Mouse (Mus musculus): ENCODE data around the gene Pttg1ip.
A peak's percentile ranks its signal among the peaks of the same experiment; 100 is the strongest.

Pttg1ip gene

DNA sequence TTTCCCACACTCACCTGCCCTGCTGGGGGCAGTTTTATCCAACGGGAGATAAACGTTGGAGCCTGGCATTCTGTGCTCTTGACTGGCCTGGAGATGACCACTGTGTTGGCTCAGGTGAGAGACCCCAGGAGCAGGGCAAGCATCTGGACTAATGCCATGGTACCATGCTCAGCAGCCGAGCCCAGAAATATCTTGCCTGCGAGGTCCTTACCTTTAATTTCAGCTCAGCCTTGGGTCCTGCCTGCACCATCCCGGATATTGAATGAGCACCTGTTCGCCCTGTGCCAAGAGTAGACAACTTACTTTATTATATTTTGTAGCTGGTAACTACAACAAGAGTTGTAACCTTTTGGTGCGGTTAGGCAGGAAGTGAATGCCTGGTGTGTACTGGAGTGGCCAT lies 25.3 kb downstream of the Pttg1ip start:
- peak; percentile 61 to 66 for DNase-seq (ENCODE audit: low spot score in 2 of 2)

DNA sequence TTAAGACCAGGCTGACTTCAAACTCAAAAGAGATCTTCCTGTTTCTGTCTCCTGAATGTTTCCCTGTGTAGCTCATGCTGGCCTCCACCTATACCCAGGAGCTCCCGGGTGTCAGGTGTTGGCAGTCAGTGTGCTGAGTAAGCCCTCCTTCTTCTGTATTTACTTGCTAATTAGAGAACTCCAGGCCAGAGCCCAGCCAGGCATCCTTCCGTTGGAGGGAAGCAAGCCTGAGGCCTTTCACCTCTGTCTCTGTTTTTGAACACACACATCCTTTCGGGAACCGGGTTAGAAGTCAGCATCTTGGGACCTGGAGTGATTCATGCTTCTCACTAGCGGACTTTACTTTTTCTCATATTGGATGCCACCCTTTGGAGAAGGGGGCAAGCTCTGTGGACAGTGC lies 25.9 kb downstream of the Pttg1ip start:
- no peak for DNase-seq (ENCODE audit: low spot score in 2 of 2)

DNA sequence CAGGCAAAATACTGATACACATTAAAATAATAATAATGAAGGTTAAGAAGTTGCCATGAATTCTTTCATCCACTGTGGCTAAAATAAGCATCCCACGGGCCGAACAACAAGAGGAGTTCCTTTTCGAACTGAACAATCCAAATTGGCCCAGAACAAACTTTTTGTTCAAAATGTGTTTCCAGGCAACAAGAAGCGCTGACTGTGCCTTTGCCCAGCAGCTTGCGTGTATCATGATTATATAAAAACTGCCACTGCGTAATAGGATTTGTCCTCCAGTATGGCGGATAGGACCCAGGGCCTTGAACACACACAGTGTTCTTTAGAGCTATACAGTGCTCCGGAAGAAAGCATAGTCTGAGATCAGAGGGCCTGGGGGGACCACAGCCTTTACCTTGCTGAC lies 27.1 kb downstream of the Pttg1ip start:
- DNase-seq (ENCODE audit: low spot score in 2 of 2) = no peak

DNA sequence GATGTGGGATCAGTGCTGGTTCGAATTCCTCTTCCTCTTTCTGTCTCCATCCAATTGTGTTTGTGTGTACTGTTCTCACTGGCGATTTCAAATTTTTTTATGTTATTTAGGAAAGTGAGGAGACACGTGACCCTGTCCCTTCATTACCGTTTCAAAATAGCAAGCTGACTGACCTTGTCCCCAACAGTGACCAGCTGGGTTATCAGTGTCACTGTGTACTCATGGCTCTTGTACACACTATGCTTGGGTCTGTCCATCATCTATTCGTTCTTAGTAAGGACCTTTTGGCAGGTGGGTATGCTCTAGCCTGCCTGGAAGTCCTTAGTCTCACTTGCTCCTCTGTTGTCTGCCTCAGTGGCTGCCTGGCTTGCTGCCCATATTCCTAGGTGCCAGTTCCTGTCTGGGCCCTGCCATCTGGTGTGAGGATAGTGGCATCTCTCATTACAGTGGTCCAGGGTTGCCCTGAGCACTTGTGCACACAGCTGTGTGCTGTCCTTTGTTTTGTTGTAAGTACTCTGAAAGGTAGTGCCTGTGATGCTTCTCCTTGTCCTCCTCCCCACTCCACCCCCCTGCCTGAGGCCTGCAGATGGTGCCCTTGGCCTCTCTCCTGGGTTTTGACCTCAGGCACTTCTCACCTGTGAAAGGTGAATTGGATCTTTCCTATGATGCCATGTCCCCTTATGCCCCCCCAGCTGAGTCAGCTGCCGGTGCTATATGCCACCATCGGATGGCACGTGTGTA lies 28.9 kb downstream of the Pttg1ip start:
- DNase-seq (ENCODE audit: low spot score in 2 of 2) = no peak

DNA sequence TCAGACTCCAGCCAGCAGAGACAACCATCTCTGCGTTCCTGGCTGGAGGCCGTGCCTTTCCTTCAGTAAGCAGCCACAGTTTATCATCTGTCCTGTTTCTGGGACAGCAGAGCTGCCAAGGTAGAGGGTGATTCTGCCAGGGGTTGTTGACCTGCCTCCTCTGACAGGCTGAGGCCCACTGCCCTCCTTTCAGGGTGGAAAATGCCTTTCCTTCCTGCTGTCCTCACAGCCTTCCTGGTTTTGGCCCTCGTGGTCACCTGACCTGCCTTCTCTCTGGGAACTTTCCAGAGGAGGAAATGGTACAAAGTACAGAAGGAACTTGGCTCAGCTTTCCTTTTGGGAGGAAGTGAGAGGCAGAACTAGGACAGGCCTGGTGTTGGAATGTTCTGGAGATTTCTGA lies 31.9 kb downstream of the Pttg1ip start:
- no peak for DNase-seq (ENCODE audit: low spot score in 2 of 2)

DNA sequence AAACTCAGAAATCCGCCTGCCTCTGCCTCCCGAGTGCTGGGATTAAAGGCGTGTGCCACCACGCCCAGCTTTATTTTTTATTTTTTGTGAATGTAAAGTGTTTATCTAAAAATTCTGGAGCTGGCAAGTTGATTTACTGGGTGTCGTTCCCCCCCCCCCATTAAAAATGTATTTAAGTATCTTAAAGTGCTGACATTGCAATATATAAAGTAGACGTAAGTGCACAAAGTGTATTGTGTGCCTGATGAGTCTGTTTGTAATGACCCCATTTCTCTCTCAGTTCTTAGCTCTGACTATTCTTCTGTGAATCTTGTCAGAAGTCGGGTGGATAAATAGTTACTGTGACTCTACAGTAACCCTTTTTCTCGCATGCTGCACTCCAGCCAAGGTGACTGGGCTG lies 34.1 kb downstream of the Pttg1ip start:
- DNase-seq (ENCODE audit: low spot score in 2 of 2) = no peak

DNA sequence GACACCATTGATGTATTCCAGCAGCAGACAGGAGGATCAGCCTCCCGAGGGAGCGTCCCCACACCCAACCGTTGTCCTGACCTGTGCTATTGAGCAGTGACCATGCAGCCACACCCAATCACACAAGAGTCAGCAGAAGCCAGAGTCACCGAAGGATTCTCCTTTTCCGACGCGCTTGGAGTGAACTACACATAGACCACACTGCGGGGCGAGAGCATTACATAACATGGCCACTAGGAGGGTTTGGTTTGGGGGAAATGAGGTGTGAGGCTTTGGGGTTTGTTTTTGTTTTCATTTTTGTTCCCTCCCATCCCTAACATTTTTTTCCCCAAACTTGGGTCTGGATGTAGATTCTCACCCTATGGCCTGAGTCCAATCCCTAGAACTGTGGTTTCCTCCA lies 34.6 kb downstream of the Pttg1ip start:
- DNase-seq (ENCODE audit: low spot score in 2 of 2) = no peak

DNA sequence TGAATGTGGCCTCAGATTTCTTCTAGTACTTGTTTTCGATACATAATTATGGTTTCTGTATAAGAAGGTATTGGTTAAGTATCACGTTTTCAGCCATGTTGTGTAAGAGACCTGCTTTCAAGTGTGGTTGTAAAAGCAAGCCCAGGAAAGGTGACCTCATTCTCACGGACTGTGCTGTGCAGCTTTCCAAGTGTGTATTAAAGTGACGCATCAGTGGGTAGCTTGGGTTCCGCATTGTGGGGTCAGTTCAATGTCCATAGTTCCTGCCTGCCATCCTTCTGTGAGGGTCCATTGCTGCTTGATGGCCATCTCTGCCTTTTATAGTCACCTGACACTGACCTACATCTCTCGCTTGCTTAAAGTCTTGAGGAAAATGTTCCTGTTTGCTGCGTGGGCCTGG lies 35.4 kb downstream of the Pttg1ip start:
- no peak for DNase-seq (ENCODE audit: low spot score in 2 of 2)

DNA sequence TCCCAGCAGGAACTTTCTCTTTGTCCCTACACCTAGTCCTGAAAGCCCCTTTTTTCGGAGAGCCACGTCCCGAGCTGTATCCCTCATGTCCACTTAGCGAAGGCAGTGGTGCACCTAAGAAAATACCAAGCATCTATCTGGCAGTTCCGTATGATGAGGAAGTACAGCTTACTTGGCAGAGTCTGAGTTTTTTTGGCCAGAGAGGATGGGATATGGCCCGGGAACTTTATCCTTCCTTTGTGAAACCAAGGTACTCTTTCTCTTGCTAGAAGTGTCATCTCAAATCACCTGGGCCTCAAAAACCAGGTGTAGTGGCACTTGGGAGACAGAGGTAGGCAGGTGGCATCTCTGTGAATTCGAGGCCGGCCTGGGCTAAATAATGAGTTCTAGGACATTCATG lies 40.0 kb downstream of the Pttg1ip start:
- DNase-seq (ENCODE audit: low spot score in 2 of 2) = no peak

DNA sequence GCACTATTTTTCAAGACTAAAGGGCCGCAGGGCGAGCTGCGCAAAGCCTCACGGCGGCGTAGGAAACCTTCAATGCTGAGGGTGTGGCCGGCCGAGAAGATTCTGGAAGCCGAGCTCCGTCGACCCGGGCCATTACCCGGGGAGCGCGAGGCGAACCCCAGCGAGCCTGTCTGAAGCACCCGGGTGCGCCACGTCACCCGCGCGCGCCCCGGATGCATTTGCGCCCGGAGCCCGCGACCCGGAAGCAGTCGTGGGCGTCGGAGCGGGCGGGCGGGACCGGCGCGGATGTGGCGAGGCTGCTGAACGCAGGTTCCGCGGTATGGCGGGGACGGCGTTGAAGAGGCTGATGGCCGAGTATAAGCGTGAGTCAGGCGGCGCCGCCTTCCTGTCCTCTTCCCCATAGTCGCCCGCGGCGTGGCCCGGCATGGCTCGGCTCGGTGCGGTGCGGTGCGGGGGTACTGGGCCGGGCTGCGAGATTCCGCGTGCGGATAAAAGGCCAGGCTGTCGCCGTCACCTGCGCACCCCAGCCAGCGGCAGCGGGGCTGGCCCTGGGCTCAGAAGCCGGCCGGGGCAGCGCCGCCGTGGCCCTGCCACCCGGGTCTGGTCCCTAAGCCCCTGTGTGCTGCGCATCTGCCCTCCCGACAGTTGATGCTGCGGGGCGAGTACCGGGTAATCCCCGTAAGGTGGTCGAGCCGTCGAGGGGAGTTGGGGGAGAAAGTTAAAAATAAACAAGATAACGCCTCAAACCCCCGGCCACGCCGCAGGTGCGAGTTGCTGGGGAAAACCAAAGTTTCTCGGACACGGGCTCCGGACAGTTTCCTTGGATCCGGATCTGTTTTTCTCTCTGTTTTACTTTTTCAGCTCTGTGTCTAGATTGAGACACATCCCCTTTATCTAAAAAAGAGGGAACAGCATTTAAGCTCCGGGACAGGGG lies 40.8 kb downstream of the Pttg1ip start, which contains the start of gene Ube2g2:
TSS of gene Ube2g2 (plus strand) at position 221 of the 934 bp plus-strand sequence.
- peak; percentile 90 to 93 for DNase-seq (ENCODE audit: low spot score in 2 of 2)

DNA sequence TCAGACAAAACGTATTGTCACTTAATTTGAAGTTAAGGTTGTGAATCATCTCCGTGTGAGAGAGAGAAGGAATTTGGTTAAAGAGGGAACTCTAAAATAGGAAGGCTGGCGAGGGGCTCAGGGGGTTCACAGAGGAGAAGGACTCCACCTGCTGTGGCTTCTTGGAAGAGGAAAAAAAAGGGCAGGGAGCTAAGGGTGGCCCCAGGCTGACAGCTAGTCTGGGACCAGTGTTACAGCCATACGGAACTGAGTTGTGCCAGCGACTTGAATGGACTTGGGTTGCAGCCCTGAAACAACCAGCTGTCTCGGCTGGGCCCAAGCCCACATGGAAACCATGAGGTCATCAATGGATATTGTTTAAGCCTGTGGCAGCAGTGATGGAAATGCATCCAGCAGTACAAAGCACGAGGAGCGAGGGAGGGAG lies 41.6 kb downstream of the Pttg1ip start:
- DNase-seq (ENCODE audit: low spot score in 2 of 2) = no peak

DNA sequence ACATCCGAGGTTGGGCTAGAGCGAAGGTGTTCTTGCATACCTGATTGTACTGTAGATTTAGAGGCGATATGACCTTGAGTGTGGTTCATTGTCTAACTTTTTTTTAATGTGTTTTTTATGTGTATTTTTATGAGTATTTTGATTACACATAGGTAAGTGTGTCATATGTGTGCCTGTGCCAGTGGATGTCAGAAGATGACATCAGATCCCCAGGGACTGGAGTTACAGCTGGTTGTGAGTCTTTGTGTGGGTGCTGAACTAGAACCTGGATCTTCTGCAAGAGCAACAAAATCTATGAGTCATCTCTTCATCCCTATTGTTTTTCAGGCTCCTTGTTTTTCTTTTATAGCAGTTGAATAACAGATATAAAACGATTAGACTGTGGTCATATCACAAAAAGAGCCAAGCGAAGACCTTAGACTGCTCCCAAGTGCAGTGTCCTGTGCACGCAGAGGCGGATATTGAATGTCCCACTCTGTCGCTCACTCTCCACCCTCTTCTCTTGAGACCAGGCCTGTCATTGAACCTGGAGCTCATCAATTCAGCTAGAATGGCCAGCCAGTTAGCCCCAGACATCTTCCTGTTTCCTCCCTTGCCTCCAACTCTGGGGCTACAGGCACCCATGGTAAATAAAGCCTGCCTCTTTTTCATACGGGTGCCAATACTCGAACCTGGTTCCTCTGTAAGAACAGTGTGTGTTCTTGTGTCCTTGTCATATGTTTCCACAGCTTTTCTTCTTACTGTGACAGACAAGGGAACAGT lies 42.3 kb downstream of the Pttg1ip start:
- DNase-seq (ENCODE audit: low spot score in 2 of 2) = no peak

DNA sequence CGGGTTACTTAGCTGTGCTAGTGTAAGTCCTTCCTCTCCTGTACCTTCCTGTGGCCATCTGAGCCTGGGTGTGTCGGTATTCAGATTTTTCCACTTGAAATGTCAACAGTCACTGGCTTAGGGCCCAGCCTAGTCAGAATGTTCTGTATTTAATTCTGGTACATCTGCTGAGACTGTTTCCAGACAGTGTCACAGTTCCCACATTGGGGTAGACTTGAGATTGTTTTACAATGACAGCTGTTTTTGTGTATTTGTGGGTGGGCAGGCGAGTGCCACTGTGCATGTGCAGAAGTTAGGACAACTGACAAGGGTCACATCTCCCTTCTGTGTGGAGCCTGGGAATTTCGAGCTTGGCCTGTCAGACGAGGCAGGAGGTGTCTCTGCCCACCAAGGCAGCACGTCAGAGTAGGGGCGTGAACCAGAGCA lies 43.1 kb downstream of the Pttg1ip start:
- DNase-seq (ENCODE audit: low spot score in 2 of 2) = no peak

DNA sequence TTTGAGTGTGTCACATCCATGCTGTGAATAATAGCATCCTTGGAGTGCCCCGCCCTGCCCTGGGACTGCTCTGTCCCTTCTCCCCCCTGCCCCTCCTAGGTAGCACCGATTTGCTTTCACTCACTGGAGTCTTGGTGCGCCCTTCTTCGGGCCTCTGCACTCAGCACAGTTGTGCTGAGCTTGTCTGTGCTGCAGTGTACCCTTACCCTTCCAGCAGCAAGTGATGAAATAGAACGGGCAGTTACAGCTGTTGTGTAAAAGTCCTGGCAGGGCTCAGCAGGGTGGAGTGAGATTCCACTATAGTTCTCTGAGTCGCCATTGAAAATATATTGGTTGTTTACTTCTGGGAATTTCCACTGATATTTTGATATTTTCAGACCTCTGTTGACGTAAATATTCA lies 44.5 kb downstream of the Pttg1ip start:
- DNase-seq (ENCODE audit: low spot score in 2 of 2) = no peak

DNA sequence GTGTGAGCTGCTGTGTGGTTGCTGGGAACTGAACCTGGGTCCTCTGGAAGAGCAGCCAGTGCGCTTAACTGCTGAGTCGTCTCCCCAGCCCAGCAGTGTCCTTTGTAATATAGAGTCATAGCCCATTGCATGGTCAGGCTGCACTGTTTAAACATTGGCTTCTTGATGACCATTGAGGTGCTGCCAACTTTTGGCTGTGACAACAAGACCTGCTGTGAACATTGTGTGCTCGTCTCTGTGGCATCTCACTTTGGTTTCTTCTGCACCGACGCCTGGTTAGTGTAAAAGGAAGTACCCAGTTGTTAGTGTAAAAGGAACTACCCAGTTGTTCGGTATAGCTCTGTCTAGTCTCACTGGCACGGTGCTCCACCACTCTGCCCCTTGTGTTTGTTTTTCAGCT lies 45.1 kb downstream of the Pttg1ip start:
- DNase-seq (ENCODE audit: low spot score in 2 of 2) = peak; percentile 44 to 71

DNA sequence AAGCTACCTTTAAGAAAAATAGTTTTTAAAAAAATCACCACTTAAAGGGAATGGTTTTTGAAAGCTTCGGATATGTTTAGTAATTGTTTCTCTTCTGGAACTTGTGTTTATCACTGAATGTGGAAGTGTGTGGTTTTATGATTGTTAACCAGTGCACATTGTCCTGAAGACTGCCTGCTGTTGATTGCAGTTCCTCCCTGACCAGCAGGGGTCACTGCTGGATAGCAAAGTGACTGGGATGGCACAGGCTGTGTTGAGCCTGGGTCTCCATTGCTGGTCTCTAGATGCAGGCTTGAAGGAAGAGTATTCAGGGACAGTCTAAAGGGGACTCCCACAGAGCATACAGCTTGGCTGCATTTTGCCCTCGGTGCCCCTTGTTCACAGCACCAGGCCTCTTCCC lies 46.0 kb downstream of the Pttg1ip start:
- DNase-seq (ENCODE audit: low spot score in 2 of 2) = peak; percentile 78 to 84

DNA sequence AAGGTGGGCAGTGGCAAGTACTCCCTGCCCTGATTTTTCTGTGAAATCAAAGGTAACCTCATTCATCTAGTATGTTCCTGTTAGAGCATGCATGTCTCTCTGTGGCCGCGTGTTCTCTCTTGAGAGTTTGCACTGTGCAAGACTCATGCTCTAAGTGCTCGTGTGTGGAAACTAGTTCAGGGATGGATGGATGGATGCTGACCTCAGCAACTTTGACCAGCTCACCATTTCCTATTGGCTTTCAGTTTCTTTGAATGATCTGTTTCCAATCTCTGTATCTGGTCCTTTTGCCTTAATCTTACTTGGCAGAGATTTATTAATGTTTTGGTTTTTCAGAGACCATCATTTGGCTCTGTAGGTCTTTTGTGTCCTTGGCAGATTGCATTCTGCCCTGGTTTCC lies 47.6 kb downstream of the Pttg1ip start:
- DNase-seq (ENCODE audit: low spot score in 2 of 2) = no peak

DNA sequence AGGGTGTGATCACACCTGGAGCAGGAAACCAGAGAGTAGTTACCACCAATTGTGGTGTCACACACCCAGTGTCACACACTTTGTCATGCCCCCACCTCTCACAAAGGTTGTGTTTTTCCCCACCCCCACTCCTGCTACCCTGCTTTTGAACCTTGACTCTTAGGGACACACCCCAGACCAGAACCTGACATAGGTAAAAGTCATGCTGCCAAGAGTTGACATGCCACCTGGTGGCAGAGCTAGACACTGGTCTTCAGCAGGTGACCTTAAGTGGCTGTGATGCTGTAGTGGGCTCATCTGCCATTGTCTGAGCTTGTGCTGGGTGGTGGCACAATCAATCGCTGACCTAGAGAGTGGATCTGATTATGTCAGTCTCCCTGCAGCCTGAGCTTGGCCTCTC lies 48.5 kb downstream of the Pttg1ip start:
- DNase-seq (ENCODE audit: low spot score in 2 of 2) = peak; percentile 46 to 67

DNA sequence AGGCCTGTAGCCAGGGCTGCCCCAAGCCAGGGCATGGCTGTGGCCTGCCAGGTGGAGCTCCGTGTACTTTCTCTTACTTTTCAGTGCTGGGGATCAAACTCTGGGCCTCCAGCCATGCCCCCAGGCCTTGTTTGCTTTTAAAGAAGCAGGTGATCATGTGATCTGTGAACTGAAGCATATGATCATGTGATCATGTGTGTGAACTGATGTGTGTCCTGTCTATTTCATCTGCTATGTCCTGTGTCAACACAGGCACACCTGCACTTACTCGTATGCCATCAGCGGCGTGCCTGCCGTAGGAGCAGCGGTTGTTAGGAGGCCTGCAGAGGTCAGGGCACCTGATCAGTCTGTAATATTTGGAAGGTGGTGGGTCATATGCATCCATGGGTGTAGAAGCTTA lies 52.5 kb downstream of the Pttg1ip start:
- peak in 1 of 2 experiments; percentile 46 for DNase-seq (ENCODE audit: low spot score in 2 of 2)

DNA sequence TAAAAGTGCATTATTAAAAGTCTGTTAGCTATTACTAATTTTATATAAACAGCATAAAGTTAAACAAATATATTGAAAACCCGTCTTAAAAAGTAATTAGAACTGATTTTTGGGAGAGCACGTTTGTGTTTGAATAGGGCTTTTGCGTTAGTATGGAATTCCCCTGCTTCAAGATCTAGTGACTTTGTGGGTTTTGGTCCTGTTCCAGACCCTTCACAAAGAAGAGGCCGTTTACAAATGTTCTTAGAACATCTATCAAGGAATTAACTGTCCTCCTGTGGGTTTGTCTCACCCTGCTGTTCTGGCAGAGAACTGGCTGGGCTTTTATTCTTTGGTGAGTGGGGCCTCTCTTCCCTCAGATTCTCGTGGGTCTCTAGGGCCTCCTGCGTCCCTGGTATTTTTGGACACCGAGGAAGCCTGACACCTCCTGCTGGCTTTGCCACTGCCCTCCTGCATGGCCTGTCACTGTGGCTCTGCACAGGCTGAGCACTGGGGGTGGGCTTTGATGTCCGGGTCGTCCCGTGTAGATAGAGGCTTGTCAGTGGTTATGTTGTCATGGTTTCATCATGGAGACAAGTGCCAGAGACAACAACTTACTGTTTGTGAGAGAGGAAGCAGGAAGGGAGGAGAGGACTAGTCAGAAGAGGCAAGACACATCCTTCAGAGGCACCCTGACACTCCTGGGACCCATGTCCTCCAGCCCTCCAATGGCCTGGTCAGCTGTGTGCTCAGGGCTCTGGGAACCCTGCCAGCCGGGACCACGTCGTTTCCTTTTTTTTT lies 53.1 kb downstream of the Pttg1ip start:
- DNase-seq (ENCODE audit: low spot score in 2 of 2) = no peak

DNA sequence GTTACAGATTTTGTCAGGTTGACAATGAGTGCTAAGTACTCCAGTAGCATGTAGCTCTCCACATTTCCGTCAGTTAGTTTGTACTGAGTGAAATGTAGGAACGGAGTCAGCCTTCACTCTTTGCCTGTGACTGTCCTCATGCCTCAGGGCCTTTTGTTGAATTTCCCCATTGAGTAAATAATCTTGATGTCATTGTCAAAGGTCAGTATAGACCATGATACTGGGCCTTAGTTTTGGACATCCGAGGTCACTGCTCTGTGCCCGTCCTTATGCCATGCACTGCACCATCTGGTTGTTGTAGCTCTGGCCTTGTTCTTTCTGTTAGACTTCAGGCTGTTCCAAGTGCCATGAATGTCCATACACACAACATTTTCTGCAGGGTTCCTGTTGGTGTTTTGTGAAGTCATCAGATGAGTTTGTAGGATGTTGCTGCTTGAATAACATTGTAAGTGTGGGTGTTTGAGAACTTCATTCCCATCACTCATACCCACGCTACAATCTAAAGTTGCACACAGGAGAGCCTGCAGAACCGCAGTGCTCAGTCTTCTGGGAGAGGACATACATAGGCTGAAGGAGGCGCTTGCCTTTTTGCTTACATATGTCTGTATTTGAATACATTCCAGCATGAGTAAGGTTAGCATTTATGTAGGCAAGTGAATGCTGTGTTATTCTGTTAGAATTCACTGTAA lies 54.9 kb downstream of the Pttg1ip start:
- DNase-seq (ENCODE audit: low spot score in 2 of 2) = no peak
